Mouse (Mus musculus): ENCODE results near the gene Rhbg. TPM values are rescaled to one million over a fixed set of nuclear protein-coding genes. Genes with fewer than 3 reads are reported as not detected.
A peak's percentile ranks its signal among the peaks of the same experiment; 100 is the strongest.

Gene Rhbg
- polyA plus RNA-seq, 1 experiment = 94.4 TPM

DNA sequence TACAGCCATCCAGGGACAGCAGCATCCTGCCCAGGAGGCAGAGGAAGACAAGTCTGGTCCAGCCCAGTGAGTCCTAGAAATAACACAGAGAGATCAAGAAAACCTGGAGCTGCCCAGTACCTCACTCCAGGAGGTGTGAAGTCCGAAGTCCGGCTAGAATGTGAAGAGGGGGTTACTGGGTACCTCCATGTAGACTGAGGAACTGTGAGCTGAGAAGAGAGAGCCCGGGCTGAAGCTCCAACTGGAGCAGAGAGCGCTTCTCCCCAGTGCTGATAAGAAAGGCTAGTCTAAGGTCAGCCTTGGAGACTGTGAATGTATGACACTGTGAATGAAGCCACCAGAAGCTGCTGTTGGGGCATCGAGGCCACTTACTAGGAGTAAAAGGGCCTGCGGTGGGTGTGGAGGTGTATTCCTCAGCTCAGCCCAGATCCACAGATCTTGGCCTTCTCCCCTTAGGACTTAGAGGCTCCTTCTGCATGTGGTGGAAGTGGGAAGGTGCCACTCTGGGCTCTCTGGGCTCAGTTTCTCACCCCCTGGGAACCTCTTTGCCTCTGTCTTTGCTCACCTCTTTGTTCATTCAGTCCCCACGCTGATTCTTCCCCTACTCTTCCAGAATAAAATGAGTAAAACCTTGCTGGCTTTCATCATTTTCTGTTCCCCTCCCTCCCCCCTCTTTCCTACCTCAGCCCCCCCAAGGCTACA, 50.4 kb downstream of the Rhbg start:
- Histone ChIP-seq H3K27ac (ENCODE audit: insufficient read depth, low read depth, low read length) (no peak overlapping the region), H3K36me3 (ENCODE audit: control insufficient read depth, insufficient read depth, low read length) (no peaks in the 10 kb centered on the region), H3K4me1 (ENCODE audit: control insufficient read depth, insufficient read depth, low read length) (no peaks in the 10 kb centered on the region), H3K4me3 (ENCODE audit: insufficient read depth, low read depth, low read length) (no peak overlapping the region), H3K27me3 (replicated peaks; ENCODE audit: control insufficient read depth, insufficient read depth, low read length) (peaks cover 14% of the 10 kb centered on the region)
- DNase-seq = no peak
- TF ChIP-seq POLR2A (IDR thresholded peaks at IDR 0.05; ENCODE audit: low read depth, low read length) (no peak), CTCF (conservative IDR thresholded peaks at IDR 0.05; ENCODE audit: insufficient read depth, insufficient read length, low read depth, low read length) (no peak)
- 11% methylated on average over 7 of the region's 7 CpGs for WGBS

DNA sequence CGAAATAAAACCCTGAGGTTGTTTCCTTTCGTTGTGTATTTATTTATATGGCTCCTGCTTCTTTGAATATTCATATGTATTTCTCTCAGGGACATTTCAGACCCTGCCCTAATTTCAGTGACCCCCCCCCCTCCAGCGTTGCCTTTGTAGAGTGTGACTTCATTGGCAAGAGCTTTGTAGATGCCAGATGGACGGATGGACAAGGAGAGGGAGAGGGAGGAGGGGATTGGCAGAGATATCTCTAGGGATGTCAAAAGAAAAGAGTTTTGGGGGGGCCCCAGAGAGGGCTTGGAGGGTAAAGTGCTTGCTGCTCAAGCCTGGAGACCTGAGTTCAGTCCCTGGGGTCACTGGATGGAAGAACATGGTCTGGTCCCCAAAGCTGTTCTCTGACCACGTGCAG, 51.1 kb downstream of the Rhbg start:
- no peaks in the 10 kb centered on the region for H3K36me3 ChIP-seq (ENCODE audit: control insufficient read depth, insufficient read depth, low read length)
- TF ChIP-seq POLR2A (IDR thresholded peaks at IDR 0.05; ENCODE audit: low read depth, low read length) (no peak), CTCF (conservative IDR thresholded peaks at IDR 0.05; ENCODE audit: insufficient read depth, insufficient read length, low read depth, low read length) (no peak)
- H3K4me3 ChIP-seq (ENCODE audit: insufficient read depth, low read depth, low read length) = no peak overlapping the region

GRCm38 (mm10) chr3:88202986-88203385, 51.5 kb downstream of the Rhbg start:
- Histone ChIP-seq H3K4me1 (ENCODE audit: control insufficient read depth, insufficient read depth, low read length) (no peaks in the 10 kb centered on the region), H3K27me3 (replicated peaks; ENCODE audit: control insufficient read depth, insufficient read depth, low read length) (peaks cover 14% of the 10 kb centered on the region), H3K4me3 (ENCODE audit: insufficient read depth, low read depth, low read length) (no peak overlapping the region), H3K27ac (ENCODE audit: insufficient read depth, low read depth, low read length) (no peak overlapping the region), H3K36me3 (ENCODE audit: control insufficient read depth, insufficient read depth, low read length) (no peaks in the 10 kb centered on the region)
- DNase-seq = no peak
- TF ChIP-seq POLR2A (IDR thresholded peaks at IDR 0.05; ENCODE audit: low read depth, low read length) (no peak), CTCF (conservative IDR thresholded peaks at IDR 0.05; ENCODE audit: insufficient read depth, insufficient read length, low read depth, low read length) (no peak)
- 5% methylated on average over 6 of the region's 6 CpGs for WGBS

More for the DNA sequence above, 51.1 kb downstream of the Rhbg start:
- WGBS = 9% methylated on average over 5 of the region's 5 CpGs
- Histone ChIP-seq H3K27ac (ENCODE audit: insufficient read depth, low read depth, low read length) (no peak overlapping the region), H3K4me1 (ENCODE audit: control insufficient read depth, insufficient read depth, low read length) (no peaks in the 10 kb centered on the region), H3K27me3 (replicated peaks; ENCODE audit: control insufficient read depth, insufficient read depth, low read length) (peaks cover 14% of the 10 kb centered on the region)
- no peak for DNase-seq

- TF ChIP-seq CTCF (conservative IDR thresholded peaks at IDR 0.05; ENCODE audit: insufficient read depth, insufficient read length, low read depth, low read length) (no peak), POLR2A (IDR thresholded peaks at IDR 0.05; ENCODE audit: low read depth, low read length) (no peak)
- WGBS = 14% methylated on average over 5 of the region's 5 CpGs
- H3K4me1 ChIP-seq (ENCODE audit: control insufficient read depth, insufficient read depth, low read length) = no peaks in the 10 kb centered on the region
- DNase-seq = no peak
- peaks cover 14% of the 10 kb centered on the region for H3K27me3 ChIP-seq (replicated peaks; ENCODE audit: control insufficient read depth, insufficient read depth, low read length)
- H3K36me3 ChIP-seq (ENCODE audit: control insufficient read depth, insufficient read depth, low read length) = no peaks in the 10 kb centered on the region
- no peak overlapping the region for H3K27ac ChIP-seq (ENCODE audit: insufficient read depth, low read depth, low read length)
- H3K4me3 ChIP-seq (ENCODE audit: insufficient read depth, low read depth, low read length) = no peak overlapping the region
Measured at GRCm38 (mm10) chr3:88201640-88202039, 52.9 kb downstream of the Rhbg start.

- Histone ChIP-seq H3K27me3 (replicated peaks; ENCODE audit: control insufficient read depth, insufficient read depth, low read length) (peaks cover 14% of the 10 kb centered on the region), H3K4me1 (ENCODE audit: control insufficient read depth, insufficient read depth, low read length) (no peaks in the 10 kb centered on the region), H3K36me3 (ENCODE audit: control insufficient read depth, insufficient read depth, low read length) (no peaks in the 10 kb centered on the region), H3K27ac (ENCODE audit: insufficient read depth, low read depth, low read length) (no peak overlapping the region), H3K4me3 (ENCODE audit: insufficient read depth, low read depth, low read length) (peak overlapping the region; percentile 17; the same call in 1 of the 2 replicates)
- 1% methylated on average over 37 of the region's 37 CpGs for WGBS
- no peak for TF ChIP-seq CTCF (conservative IDR thresholded peaks at IDR 0.05; ENCODE audit: insufficient read depth, insufficient read length, low read depth, low read length)
- no peak for TF ChIP-seq POLR2A (IDR thresholded peaks at IDR 0.05; ENCODE audit: low read depth, low read length)
- DNase-seq = no peak
Measured at GRCm38 (mm10) chr3:88200972-88201330, 53.6 kb downstream of the Rhbg start.

- Histone ChIP-seq H3K4me1 (ENCODE audit: control insufficient read depth, insufficient read depth, low read length) (no peaks in the 10 kb centered on the region), H3K4me3 (ENCODE audit: insufficient read depth, low read depth, low read length) (peak overlapping the region; percentile 17; the same call in 1 of the 2 replicates), H3K36me3 (ENCODE audit: control insufficient read depth, insufficient read depth, low read length) (no peaks in the 10 kb centered on the region), H3K27ac (ENCODE audit: insufficient read depth, low read depth, low read length) (no peak overlapping the region), H3K27me3 (replicated peaks; ENCODE audit: control insufficient read depth, insufficient read depth, low read length) (peaks cover 14% of the 10 kb centered on the region)
- no peak for DNase-seq
- TF ChIP-seq CTCF (conservative IDR thresholded peaks at IDR 0.05; ENCODE audit: insufficient read depth, insufficient read length, low read depth, low read length) (no peak), POLR2A (IDR thresholded peaks at IDR 0.05; ENCODE audit: low read depth, low read length) (no peak)
- WGBS = 3% methylated on average over 61 of the region's 61 CpGs
Measured at GRCm38 (mm10) chr3:88200161-88200971, 54.1 kb downstream of the Rhbg start.

DNA sequence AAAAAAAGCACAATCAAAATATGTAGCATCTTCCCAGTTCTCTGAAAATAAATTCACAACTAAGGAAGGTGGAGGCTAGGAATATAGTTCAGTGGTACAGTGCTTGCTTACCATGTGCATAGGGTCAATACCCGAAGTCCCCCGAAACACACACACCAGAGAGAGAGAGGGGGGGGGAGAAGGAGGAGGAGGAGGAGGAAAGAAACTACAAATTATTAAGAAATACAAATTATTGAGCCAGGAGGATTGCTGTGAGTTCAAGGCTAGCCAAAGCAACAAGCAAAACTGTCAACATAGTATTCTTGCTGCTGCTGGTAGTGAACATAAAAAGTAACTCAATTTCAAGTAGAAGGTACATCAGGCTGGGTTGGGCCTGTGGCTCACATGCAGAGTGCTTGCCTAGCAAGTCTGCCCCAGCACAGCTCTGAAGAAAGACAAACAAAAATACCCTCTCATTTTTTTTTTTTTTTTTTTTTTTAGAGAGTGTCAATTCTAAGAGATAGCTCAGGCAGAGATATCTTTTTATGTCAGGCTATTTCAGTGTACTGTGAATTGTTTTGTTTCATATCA, 54.9 kb downstream of the Rhbg start:
- WGBS = 30% methylated on average over 2 of the region's 2 CpGs
- Histone ChIP-seq H3K4me1 (ENCODE audit: control insufficient read depth, insufficient read depth, low read length) (no peaks in the 10 kb centered on the region), H3K4me3 (ENCODE audit: insufficient read depth, low read depth, low read length) (no peak overlapping the region), H3K27ac (ENCODE audit: insufficient read depth, low read depth, low read length) (no peak overlapping the region), H3K36me3 (ENCODE audit: control insufficient read depth, insufficient read depth, low read length) (no peaks in the 10 kb centered on the region), H3K27me3 (replicated peaks; ENCODE audit: control insufficient read depth, insufficient read depth, low read length) (peaks cover 14% of the 10 kb centered on the region)
- no peak for TF ChIP-seq POLR2A (IDR thresholded peaks at IDR 0.05; ENCODE audit: low read depth, low read length)
- no peak for TF ChIP-seq CTCF (conservative IDR thresholded peaks at IDR 0.05; ENCODE audit: insufficient read depth, insufficient read length, low read depth, low read length)
- DNase-seq = no peak
